Mouse (Mus musculus): Measurements from ENCODE around the gene Klhl21.
A peak's percentile ranks its signal among the peaks of the same experiment; 100 is the strongest.

Klhl21 gene

DNA sequence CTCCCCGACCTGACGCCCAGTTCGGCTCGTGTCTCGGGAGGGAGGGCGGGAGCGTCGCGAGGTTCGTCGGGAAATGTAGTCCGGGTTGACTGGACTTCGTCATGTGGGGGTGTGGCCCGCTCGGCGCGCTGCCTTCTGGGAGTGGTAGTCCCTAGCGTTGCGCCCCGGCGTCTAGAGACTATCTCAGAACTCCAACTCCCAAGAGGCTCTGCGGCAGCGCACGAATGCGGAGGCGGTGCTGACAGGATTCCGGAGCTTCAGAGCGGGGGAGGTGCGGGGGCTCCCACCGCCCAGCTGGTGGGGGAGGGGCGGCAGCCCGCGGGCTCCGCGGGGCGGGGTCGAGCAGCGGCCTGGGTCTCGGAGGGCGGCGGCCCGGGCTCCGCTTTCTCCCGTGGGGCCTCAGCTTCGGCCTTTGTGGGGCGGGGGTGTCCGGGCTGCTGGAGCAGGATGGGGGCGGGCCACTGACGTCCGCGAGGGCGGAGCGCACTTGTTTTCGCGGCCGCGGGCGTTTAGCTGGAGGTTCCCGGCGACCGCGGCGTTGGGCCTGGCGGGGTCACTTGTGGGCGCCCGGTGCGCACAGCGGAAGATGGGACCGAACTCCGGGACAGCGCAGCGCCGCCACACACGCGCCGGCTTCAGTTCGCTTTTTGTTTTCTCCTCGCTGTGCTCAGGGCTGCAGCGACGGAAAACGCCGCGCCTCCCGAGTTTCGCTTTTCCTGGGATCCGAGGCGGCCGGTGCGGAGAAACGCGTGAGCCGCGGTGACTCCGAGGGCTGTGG is 12.2 kb upstream of the Klhl21 start, which contains the start of gene Phf13:
Gene Phf13, minus strand, starts transcription at position 86 of the 778 bp plus-strand sequence.
- DNase-seq (ENCODE audit: low spot score) = peak; percentile 99

DNA sequence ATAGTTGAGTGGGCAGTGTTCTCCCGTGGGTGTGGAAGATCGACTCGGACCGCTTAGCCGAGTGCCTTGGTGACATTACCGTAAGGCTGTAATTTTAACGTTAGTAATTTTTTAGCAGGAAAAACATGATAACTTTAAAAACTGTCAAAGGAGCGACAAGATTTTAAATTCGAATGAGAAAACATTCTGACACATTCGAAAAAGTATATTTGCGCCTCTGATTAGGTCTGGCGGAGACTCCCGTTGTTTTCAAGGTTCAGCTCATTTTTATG is 11.7 kb upstream of the Klhl21 start:
- DNase-seq (ENCODE audit: low spot score) = no peak

DNA sequence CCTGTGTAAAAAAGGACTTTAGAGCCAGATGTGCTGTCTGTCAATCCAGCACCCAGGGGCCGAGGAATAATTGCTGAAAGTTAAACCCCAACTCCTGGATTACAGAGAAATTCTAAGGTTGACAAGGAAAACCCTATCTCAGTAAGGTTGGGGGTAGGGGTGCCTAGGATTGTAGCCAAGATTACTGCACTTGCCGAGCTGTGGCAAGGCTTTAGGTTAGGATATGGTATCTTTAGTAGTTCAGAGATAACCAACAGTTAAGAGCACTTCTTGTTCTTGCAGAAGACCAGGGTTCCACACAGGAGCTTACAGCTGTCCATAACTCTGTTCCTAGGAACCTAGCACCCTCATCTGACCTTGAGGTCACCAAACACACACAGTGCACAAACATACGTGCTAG is 10.9 kb upstream of the Klhl21 start:
- DNase-seq (ENCODE audit: low spot score) = no peak

DNA sequence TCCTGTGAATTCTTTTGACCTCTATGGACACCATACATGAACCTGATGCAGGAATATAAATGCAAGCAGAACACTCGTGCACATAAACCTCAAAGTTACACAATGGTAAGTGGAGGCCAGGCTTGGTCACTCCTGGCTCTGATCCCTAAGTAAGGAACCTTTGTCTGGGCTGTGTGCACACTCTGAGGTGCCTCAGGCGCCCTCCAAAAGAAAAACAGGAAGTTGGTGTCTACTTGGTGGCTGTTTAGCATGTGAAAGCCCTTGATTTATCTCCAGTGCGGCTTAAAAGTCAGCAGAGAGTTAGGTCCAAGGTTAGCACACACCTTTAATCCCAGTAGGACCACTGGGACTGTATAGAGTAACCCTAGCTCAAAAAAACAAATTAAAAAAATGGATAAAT is 9.1 kb upstream of the Klhl21 start:
- no peak for DNase-seq (ENCODE audit: low spot score)

DNA sequence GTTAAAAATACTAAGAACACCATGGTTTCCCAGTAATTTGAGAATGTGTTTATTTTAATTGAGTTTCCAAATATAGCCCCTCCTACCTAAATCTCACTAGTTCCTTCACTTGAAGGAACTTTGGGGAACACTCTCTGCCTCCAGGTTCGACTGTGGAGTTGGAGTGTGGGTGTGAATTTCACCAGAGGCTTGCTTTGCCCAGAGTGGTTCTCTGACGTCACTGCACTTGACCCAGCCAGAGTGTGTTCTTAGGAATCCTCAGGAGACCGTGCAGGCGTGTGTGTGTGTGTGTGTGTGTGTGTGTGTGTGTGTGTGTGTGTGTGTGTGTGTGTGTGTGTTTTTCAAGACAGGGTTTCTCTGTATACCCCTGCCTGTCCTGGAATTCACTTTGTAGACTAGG is 7.7 kb upstream of the Klhl21 start:
- no peak for DNase-seq (ENCODE audit: low spot score)

DNA sequence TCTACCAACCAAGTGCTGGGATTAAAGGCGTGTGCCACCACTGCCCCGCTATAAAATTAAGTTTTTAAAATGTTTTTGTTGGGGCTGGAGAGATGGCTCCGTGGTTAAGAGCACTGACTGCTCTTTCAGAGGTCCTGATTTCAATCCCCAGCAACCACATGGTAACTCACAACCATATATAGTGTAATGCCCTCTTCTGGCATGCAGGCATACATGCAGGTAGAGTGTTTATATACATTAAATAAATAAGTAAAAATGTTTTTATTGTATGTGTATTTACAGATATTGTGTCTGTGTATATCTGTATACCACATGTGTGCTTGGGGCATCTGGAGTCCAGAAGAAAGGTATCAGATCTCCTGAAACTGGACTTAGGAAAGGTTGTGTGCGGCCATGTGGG is 7.3 kb upstream of the Klhl21 start:
- DNase-seq (ENCODE audit: low spot score) = no peak

DNA sequence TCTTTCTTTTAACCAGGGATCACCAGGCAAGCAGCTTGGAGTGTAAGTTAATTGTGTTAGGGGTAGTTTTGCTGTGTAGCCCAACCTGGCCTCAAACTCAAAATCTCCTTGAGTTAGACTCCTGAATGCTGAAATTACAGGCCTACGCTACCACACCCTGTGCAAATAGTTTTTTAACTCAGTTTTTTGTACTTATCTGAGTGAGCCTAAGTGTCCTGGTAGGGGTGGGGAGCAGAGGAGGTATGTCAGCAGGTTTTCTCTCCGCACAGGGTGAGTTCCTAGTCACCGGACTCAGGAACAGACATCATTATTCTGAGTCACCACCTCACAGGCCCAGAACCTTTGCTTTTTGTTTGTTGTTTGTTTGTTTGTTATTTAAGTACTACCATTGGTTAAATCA is 6.5 kb upstream of the Klhl21 start:
- no peak for DNase-seq (ENCODE audit: low spot score)

DNA sequence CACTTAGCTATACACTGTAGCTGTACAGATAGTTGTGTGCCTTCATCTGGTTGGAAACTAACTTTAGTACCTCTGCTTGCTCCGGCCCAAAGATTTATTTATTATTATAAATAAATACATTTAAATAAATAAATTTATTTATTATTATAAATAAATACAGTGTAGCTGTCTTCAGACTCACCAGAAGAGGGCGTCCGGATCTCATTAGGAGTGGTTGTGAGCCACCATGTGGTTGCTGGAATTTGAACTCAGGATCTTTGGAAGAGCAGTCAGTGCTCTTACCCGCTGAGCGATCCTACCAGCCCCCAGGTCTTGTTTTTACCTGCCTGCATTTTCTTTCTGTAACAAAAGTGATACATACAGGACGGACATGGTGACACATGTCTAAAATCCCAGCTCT is 2.5 kb upstream of the Klhl21 start:
- DNase-seq (ENCODE audit: low spot score) = no peak

DNA sequence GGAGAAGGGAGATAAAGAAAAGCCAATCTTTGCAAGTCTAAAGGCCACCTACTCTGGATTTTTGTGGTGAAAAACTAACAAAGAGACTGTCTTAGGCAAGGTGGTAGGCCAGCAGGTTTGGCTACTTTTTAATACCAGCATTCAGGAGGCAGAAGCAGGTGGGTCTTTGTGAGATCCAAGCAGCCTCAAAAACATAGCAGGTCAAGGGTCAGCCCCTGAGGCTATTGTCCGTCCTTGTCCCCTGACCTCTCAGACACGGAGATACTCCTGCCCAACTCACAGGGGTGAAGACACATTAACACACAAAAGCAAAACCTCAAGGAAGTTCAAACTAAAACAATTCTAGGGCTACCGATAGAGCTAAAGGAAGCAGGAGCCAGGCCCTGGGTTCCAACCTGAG is 1.8 kb upstream of the Klhl21 start:
- no peak for DNase-seq (ENCODE audit: low spot score)

DNA sequence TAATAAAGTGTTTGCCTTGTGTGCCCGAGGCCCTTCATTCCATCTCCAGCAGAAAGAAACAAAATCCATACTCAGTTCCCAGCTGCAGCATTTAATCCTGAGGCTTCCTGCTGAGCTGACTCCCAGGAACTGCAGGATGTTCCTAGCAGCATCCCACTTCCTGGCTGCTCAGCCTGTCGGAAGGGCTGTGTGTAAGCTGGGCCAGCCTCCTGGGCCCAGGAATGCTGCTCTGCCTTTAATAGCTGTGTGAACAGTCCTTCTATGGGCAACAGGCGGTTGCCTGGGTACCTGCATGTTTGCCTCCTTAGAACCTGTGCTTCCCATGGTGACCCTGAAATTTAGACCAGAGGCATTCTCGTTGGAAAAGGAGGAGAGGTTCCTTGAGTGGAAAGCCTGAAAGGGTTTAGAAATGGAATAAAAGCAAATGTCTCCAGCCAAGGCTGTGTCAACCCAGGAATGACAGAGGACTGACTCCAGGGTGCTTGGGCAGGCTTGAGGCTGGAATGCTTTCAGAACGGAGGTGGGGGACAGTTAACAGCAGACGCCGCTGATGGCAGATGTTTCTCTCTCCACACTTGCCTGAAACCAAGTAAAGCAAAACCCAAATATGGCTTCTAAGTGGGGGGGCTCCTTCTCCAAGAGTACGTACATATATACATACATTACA is 989 bp upstream of the Klhl21 start:
- DNase-seq (ENCODE audit: low spot score) = no peak

DNA sequence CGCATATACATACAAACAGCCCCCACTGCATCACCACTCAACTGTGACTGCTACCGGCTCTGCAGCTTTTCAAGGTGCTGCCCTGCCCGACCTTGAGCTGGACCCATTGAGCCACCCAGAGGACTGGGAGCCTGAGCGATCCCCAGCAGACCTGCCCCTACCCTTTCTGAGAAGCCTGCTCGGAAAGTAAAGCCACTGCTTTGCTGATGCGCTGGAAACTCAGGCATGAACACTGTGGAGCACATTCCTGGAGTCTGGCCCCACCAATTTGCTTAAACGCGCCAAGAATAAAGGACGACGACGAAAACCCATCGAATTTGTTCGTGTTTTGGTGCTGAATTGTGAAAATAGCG is 479 bp upstream of the Klhl21 start:
- DNase-seq (ENCODE audit: low spot score) = no peak

DNA sequence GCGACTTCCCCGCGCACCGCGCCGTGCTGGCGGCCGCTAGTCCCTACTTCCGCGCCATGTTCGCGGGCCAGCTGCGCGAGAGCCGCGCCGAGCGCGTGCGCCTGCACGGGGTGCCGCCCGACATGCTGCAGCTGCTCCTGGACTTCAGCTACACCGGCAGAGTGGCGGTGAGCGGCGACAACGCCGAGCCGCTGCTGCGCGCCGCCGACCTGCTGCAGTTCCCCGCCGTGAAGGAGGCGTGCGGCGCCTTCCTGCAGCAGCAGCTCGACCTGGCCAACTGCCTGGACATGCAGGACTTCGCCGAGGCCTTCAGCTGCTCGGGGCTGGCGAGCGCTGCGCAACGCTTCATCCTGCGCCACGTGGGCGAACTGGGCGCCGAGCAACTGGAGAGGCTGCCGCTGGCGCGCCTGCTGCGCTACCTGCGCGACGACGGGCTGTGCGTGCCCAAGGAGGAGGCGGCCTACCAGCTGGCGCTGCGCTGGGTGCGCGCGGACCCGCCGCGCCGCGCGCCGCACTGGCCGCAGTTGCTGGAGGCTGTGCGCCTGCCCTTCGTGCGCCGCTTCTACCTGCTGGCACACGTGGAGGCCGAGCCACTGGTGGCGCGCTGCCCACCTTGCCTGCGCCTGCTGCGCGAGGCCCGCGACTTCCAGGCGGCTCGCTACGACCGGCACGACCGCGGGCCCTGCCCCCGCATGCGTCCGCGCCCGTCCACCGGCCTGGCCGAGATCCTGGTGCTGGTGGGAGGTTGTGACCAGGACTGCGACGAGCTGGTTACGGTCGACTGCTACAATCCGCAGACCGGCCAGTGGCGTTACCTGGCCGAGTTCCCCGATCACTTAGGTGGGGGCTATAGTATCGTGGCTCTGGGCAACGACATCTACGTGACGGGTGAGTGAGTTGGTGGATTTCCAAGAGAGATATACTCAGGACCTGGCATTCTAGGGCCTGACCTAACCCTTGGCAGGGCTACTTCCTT is 761 bp downstream of the Klhl21 start:
- peak; percentile 73 for DNase-seq (ENCODE audit: low spot score)

DNA sequence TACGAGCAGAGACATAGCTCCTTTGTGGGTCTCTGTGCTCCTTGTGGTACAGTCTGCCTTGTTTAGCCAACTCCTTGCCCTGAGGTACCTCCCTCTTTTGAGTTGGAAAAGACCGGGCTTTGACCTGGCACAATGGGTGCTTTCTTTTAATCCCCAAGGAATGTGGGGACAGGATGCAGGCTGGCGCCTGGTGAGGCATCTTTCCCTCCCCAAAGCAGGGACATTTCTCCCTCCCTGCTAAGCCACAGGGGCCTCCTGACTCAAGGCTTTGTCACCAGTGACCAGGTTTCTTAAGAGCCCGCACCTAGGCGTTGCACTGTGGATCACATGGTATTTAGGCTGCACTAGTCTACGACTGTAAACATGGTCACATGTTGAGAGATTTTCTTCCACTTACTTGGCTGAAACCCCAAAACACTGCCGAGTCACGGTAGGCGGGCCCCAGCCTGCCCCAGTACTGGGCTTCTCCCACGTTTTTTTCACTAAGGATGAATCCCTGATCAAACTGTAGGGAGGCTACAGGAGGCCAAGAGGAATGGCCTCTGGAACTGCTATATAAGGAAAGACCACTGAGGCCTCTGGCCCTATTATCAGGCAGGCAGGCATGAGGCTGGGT is 1.6 kb downstream of the Klhl21 start:
- DNase-seq (ENCODE audit: low spot score) = no peak

DNA sequence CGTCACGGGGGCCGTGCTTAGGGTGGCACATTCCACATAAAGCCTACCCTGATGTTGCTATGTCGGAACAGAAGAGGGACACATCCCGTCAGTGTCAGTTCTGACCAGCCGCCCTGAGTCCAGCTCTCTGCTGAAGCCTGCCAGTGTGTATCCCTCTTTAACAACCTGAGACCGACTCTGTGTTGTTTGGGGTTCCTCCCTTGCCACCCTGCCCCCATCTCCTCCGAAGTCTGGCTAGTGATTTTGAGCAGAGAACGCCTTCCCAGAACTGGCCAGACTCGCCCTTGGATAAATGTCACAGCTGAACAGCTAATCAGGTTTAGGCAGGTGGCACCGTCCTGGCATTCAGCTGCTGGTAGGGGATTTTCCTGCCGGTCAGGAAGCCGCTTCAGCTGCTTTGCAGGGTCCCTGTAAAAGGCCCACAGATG is 2.1 kb downstream of the Klhl21 start:
- no peak for DNase-seq (ENCODE audit: low spot score)

DNA sequence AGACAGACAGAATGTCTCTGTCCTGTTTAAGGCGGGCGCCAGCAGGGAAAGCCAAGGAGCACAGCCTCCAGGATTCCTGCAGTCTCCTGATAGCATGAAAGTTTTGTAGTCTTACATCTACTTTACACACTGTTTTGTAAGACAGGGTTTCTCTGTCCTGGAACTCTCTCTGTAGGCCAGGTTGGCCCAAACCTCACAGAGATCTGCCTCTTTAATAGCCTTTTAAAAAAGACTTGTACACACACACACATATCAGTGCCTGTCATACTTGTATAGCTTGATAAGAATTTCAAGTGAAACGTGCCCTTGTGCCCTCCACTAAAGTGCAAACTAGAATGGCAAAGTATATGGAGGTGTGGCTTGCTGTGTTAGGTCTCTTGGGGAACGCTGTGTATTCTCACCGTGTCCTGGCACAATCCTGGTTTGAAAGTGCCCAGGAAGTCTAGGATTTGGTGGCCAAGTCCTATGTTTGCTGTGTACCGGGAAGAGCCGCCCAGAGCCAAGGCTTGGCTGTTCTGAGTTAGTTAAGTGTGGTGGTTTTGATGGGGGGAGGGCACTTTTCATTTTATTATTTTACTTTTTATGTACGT is 2.7 kb downstream of the Klhl21 start:
- no peak for DNase-seq (ENCODE audit: low spot score)

DNA sequence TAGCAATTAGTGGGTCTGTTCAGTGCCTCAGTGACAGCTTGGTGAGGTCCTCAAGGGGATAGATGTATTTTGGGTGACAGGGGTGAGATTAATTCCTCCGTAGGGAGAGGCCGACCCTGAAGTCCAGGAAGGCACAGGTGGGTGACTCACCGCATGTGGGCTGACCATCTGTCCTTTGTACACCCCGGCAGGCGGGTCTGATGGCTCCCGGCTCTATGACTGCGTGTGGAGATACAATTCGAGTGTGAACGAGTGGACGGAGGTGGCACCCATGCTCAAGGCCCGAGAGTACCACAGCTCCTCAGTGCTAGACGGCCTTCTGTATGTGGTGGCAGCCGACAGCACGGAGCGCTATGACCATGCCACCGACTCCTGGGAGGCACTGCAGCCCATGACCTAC is 3.5 kb downstream of the Klhl21 start:
- DNase-seq (ENCODE audit: low spot score) = no peak

DNA sequence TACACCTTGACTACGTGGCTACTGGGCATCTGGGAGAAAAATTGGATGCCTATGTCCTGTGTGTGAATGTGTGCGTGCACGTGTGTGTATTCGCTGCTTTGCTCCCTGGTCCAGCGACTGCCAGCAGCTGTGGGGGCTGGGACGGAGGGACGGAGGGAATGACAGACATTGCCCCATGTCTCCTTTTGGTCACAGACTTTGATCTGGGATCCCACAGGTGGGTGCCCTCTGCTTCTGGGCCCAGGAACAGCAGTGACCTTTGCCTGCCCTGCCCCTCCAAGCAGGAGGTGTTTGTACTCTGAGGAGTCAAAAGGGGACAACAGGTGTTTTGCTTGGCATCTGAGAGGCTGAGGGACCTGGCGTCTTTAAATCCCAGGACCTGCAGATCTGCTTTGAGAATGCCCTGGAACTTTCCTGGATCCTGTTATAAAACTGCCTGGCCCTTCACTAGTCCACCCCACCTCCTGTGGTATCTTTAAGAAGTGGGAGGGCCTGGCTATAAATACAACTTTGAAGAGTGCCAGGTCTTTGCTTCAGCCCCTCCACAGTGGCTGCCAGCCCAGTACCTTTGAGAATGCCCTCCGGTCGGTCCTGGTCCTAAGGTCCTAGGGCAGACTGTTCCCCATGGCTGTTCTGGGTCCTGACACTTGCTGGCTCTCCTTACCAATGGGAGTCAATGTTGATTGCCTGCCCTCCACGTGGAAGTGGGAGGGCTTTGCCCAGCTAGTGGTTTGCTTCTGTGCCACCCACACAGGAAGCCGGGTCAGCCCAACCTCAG is 4.6 kb downstream of the Klhl21 start:
- no peak for DNase-seq (ENCODE audit: low spot score)

DNA sequence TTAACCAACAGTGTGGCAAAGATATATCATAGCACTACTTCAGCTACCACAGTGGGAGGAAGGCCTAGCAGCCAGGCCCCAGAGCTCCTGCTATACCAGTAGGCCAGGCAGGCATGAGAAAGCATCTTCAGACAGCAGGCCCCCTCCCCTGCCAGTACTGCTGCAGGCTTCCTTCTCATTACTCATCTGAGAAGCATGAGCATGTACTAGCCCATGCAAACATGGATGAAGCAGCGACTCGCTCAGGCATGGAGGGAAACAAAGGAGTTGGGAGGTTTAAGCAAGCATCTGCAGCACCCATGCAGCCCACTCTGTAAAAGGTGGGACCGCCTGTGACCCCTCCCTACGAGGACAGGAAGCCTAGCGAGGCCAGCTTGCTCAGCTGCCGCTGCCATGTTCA is 10.5 kb downstream of the Klhl21 start:
- DNase-seq (ENCODE audit: low spot score) = no peak

DNA sequence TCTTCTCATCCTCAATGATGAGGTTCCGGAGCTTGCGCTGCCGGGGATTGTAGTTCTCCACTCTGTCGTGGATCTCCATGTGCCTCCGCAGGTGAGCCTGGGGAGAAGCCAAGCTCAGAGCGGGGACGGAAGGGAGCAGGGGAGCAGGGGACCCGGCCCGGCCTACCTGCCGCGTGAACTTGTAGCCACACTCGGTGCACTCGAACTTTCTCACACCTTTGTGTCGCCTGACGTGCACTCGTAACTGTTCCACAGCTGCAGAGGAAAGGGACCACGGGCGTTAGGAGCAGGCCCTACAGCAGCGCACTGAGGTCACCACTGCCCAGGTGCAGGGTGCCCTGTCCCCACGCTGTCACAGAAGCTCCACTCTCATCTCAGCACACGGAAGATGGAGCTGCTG is 11.4 kb downstream of the Klhl21 start:
- DNase-seq (ENCODE audit: low spot score) = no peak

DNA sequence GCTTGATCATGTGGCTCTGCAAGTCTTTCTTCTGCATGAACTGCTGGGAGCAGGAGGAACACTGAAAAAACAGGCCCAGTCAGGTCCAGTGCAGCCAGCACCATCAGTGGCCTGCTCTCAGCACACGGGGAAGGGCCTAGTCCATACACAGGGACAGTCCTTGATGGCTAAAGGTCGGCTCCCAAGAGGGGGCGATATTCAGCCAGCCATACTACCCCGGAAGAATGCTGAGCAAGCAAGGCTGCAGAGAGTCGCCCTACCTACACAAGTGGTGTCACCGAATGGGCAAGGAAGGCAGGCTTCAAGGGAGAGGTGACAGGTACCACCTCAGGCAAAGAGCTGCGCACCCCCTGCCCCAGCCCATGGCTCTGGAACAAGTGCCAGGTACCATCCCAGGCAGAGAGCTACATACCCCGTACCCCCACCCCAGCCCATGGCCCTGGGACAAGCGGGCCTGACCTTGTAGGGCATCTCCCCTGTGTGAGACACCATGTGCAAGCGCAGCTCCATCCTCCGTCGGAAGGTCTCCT is 13.0 kb downstream of the Klhl21 start:
- DNase-seq (ENCODE audit: low spot score) = no peak

DNA sequence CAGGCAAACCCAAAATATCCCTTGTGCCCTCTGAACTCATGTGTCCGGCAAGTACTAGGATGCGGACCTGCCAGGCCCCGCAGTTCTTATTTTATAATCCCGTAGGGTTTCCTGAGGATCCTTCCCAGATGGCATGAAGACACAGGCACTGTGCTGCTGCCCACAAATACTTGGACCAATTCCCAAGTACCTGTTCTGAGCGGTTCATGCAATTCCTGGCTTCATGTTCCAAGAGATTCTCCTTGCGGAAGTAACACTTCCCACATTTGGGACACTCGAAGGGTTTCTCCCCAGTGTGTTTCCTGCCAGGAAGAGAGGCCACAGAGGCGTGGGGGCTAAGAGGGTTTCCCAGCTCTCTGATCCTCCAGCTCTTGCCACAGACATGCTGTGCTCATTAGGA is 13.9 kb downstream of the Klhl21 start:
- DNase-seq (ENCODE audit: low spot score) = no peak
